Mouse (Mus musculus): ENCODE measurements around the gene Cwc22. TPM values are rescaled to one million over a fixed set of nuclear protein-coding genes. Genes with fewer than 3 reads are reported as not detected.
"Not testable (repeated sequence)": the region's sequence is repeated elsewhere in the genome, so short reads cannot be mapped to it uniquely, and the experiment has no call there.

The Cwc22 gene
- polyA plus RNA-seq, 1 experiment from 2014 or later = 54.0 TPM

DNA sequence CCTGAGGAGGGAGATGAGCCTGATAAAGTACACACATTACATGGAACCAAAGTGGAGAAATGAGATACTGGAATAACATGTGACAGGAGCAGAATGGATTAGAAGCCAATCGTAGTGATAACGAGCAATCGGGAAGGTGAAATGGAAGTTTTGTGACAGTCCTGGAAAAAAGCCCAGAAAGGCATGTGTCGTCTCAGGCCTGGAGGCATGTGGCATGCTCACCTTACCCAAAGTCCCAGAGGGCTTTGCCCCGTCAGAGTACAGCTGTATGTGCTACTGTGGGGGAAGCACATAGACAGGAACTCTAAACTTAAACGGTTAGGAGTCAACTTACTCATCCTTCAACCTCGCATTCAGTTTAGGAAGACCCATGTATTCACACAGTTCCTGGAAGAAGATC lies 41.2 kb downstream of the Cwc22 start:
- Histone ChIP-seq H3K4me3 (ENCODE audit: inconsistent target) (no peak overlapping the region), H3K36me3 (ENCODE audit: inconsistent target) (peaks cover 65% of the 10 kb centered on the region), H3K27ac (no peak overlapping the region), H3K79me2 (ENCODE audit: inconsistent target) (no peaks in the 10 kb centered on the region)
- WGBS (ENCODE audit: missing documents) = 95% methylated on average over 7 of the region's 7 CpGs

DNA sequence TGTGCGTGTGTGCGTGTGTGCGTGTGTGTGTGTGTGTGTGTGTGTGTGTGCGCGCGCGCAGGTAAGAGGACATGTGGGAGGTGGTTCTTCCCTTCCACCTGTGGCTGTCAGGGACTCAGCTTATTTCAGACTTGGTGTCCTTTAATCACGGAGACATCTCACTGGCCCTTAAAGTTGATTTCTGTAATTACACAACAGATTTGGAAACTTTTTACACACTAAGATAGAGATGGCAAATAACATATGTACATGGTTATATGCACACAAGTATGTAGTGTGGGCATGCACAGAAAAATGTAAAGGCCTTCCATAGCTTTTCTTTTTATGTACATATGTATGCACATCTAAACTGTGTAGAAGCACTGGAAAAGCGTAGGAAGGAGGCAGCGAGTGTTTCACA lies 41.7 kb downstream of the Cwc22 start:
- H3K4me3 ChIP-seq (ENCODE audit: inconsistent target) = no peak overlapping the region
- no peak overlapping the region for H3K27ac ChIP-seq
- H3K79me2 ChIP-seq (ENCODE audit: inconsistent target) = no peaks in the 10 kb centered on the region
- 95% methylated on average over 10 of the region's 10 CpGs for WGBS (ENCODE audit: missing documents)
- peaks cover 71% of the 10 kb centered on the region for H3K36me3 ChIP-seq (ENCODE audit: inconsistent target)

DNA sequence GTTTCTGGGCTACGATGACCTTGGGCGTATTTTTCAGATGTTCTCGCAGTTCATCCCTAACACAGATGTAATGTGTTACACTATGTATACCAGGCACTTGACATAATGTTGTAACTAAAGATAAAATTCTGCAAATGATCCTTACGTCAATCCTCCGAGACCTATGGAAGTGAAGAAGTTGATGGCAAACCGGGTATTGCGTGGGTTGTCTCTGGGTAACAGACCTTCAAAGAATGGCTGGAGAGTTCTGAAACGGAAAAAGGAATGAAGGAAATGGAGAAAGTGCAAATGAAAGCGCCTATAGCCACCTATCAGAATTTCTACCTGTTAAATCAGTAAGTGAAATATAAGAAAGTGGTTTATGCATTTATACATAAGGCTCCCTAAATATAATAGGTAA lies 42.2 kb downstream of the Cwc22 start:
- Histone ChIP-seq H3K79me2 (ENCODE audit: inconsistent target) (no peaks in the 10 kb centered on the region), H3K4me3 (ENCODE audit: inconsistent target) (no peak overlapping the region), H3K27ac (no peak overlapping the region), H3K36me3 (ENCODE audit: inconsistent target) (peaks cover 76% of the 10 kb centered on the region)
- WGBS (ENCODE audit: missing documents) = 94% methylated on average over 9 of the region's 9 CpGs

- Histone ChIP-seq H3K79me2 (ENCODE audit: inconsistent target) (no peaks in the 10 kb centered on the region), H3K36me3 (ENCODE audit: inconsistent target) (peaks cover 83% of the 10 kb centered on the region), H3K27ac (no peak overlapping the region), H3K4me3 (ENCODE audit: inconsistent target) (no peak overlapping the region)
- WGBS (ENCODE audit: missing documents) = 100% methylated on average over 3 of the region's 3 CpGs
These were observed 43.1 kb downstream of the Cwc22 start for GRCm38 (mm10) chr2:77903098-77903497.

DNA sequence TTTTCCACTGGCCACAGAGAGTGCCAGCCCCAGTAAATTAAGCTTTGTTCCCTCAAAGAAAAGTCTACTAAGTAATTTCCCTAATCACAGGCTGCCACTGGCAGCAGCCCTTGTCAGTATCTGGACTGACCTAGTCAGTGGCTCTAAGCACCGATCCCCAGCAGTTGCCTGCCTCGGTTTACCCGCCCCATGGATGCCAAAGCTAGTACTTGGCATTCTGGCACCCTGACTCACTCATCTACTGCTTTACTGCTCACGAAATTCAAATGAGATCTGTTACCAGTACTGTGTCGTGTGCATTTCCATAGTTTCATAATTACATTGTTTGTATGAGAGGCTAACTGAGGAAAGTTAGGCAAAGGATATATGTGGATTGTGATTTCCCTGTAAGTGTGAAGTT lies 44.9 kb downstream of the Cwc22 start:
- Histone ChIP-seq H3K79me2 (ENCODE audit: inconsistent target) (no peaks in the 10 kb centered on the region), H3K27ac (no peak overlapping the region), H3K36me3 (ENCODE audit: inconsistent target) (peaks cover 75% of the 10 kb centered on the region), H3K4me3 (ENCODE audit: inconsistent target) (no peak overlapping the region)
- 97% methylated on average over 4 of the region's 5 CpGs for WGBS (ENCODE audit: missing documents)

DNA sequence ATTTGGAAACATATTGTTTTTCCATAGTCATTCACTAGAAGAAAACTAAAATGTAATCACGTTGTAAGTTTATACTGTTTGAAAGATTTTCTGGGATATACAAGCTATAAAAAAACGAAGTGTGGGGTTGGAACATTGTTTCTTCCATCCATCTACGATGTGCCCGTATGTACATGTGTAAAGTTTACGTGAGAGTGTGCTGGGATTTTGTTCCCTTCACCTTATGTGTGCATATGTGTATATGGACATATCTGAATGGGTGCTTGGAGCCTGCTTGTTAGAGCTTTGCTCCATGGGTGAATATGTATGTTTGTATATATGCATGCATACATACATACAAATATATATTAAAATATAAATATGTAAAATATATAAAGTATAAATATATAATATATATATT lies 45.4 kb downstream of the Cwc22 start:
- Histone ChIP-seq H3K4me3 (ENCODE audit: inconsistent target) (no peak overlapping the region), H3K79me2 (ENCODE audit: inconsistent target) (no peaks in the 10 kb centered on the region), H3K27ac (no peak overlapping the region), H3K36me3 (ENCODE audit: inconsistent target) (peaks cover 71% of the 10 kb centered on the region)
- WGBS (ENCODE audit: missing documents) = 95% methylated on average over 5 of the region's 5 CpGs

DNA sequence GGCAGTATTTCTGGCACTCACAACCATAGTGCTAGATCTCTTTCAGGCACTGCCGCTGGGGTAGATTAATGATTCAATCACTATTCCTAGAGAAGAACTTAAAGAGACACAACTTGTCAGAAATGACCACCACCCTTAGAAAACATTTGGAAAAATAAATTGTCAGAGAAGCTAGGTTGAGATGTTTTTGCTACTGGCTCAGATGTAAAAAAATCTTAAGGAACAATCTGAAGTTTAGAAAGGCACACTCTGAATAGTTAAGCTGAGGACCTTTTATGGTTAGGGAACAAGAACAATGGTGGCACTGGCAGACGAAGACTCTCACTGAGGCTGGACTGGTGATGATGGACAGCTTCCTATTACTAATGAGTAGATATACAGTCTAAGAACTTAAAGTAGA lies 46.1 kb downstream of the Cwc22 start:
- H3K36me3 ChIP-seq (ENCODE audit: inconsistent target) = peaks cover 68% of the 10 kb centered on the region
- H3K4me3 ChIP-seq (ENCODE audit: inconsistent target) = no peak overlapping the region
- H3K27ac ChIP-seq = no peak overlapping the region
- 96% methylated on average over 2 of the region's 2 CpGs for WGBS (ENCODE audit: missing documents)
- H3K79me2 ChIP-seq (ENCODE audit: inconsistent target) = no peaks in the 10 kb centered on the region

GRCm38 (mm10) chr2:77898436-77898835 lies 47.7 kb downstream of the Cwc22 start:
- no peaks in the 10 kb centered on the region for H3K79me2 ChIP-seq (ENCODE audit: inconsistent target)
- no peak overlapping the region for H3K4me3 ChIP-seq (ENCODE audit: inconsistent target)
- 100% methylated on average over 2 of the region's 2 CpGs for WGBS (ENCODE audit: missing documents)
- H3K36me3 ChIP-seq (ENCODE audit: inconsistent target) = peaks cover 66% of the 10 kb centered on the region
- H3K27ac ChIP-seq = no peak overlapping the region

GRCm38 (mm10) chr2:77897988-77898387 lies 48.2 kb downstream of the Cwc22 start:
- H3K36me3 ChIP-seq (ENCODE audit: inconsistent target) = peaks cover 62% of the 10 kb centered on the region
- 95% methylated on average over 5 of the region's 5 CpGs for WGBS (ENCODE audit: missing documents)
- no peak overlapping the region for H3K4me3 ChIP-seq (ENCODE audit: inconsistent target)
- H3K27ac ChIP-seq = no peak overlapping the region
- no peaks in the 10 kb centered on the region for H3K79me2 ChIP-seq (ENCODE audit: inconsistent target)

DNA sequence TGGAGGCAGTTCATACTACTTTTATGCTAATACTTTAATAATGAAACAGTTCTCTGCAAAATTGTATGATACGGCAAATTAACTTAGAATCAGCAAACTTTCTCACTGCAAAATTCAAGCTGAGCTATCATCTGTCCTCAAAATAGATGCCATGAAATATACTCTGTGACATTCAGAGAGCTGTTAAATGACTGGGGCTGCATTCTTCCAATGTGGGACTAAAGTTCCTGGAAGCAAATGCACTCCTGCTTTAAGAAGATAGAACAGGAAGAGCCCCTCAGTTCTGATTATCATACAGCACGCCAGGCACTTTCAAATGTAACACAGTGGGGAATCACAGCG lies 48.6 kb downstream of the Cwc22 start:
- Histone ChIP-seq H3K79me2 (ENCODE audit: inconsistent target) (no peaks in the 10 kb centered on the region), H3K36me3 (ENCODE audit: inconsistent target) (peaks cover 59% of the 10 kb centered on the region), H3K4me3 (ENCODE audit: inconsistent target) (no peak overlapping the region), H3K27ac (no peak overlapping the region)
- WGBS (ENCODE audit: missing documents) = 94% methylated on average over 3 of the region's 3 CpGs

DNA sequence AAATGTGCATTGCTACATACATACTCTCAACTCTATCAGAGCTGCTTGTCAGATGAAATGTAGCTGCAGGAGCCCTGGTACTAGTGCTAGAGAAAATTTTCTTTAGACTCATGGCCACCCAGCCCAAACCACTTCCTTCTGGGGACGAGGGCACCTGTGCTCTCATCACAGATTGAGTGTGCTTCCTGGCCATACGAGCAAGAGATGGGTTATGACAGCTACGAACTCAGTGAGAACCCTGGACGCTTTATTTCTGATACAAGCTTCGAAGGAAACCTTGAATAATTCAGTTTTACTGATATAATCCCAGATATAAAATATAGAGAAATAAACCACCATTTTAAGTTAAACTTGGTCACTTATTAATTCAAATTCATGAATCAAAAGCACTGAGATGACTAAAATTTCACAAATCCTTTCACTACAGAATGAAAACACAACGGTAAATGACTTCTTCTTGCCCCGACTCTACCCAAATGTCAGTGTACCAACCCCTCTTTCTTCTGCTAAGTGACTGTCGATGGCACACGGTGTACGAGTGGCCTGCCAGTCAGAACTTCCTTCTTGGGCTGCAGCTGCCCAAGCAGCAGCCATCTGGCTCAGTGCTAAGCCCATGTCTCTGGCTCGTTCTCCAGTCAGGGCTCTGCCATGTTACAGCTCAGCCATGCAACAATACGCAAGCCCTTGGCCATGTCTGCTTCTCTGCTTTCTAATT lies 49.2 kb downstream of the Cwc22 start:
- Histone ChIP-seq H3K36me3 (ENCODE audit: inconsistent target) (peaks cover 59% of the 10 kb centered on the region), H3K4me3 (ENCODE audit: inconsistent target) (no peak overlapping the region), H3K27ac (no peak overlapping the region), H3K79me2 (ENCODE audit: inconsistent target) (no peaks in the 10 kb centered on the region)
- WGBS (ENCODE audit: missing documents) = 85% methylated on average over 12 of the region's 12 CpGs

- 98% methylated on average over 13 of the region's 16 CpGs for WGBS (ENCODE audit: missing documents)
- not testable (repeated sequence) for H3K4me3 ChIP-seq (ENCODE audit: inconsistent target)
- H3K36me3 ChIP-seq (ENCODE audit: inconsistent target) = peaks cover 53% of the 10 kb centered on the region
These were observed 50.1 kb downstream of the Cwc22 start for GRCm38 (mm10) chr2:77895906-77896570.

DNA sequence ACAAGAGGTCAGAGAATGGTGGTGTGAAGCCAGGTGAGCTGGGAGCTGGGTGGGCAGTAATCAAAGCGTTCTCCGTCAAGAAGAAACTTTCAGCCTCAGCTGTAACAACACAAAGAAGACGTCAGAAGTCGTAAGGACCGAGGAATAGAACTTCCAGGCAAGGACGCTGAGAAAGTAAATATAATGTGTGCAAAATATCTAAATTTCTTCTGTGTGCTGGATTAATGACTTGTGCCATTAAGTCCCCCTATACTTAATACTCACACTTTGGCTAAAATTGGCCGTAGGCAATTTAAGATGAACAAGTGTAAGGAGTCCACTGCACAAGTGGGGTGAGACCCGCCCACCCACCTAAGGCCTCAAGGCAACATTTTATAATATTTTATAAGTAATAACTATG lies 51.3 kb downstream of the Cwc22 start:
- Histone ChIP-seq H3K79me2 (ENCODE audit: inconsistent target) (no peaks in the 10 kb centered on the region), H3K36me3 (ENCODE audit: inconsistent target) (peaks cover 46% of the 10 kb centered on the region), H3K4me3 (ENCODE audit: inconsistent target) (no peak overlapping the region), H3K27ac (no peak overlapping the region)
- WGBS (ENCODE audit: missing documents) = 94% methylated on average over 8 of the region's 8 CpGs

More at GRCm38 (mm10) chr2:77895906-77896570, 50.1 kb downstream of the Cwc22 start:
- not testable (repeated sequence) for H3K79me2 ChIP-seq (ENCODE audit: inconsistent target); H3K27ac ChIP-seq

- Histone ChIP-seq H3K4me3 (ENCODE audit: inconsistent target) (no peak overlapping the region), H3K27ac (no peak overlapping the region), H3K79me2 (ENCODE audit: inconsistent target) (no peaks in the 10 kb centered on the region), H3K36me3 (ENCODE audit: inconsistent target) (peaks cover 32% of the 10 kb centered on the region)
- 98% methylated on average over 8 of the region's 8 CpGs for WGBS (ENCODE audit: missing documents)
These were observed 52.7 kb downstream of the Cwc22 start for GRCm38 (mm10) chr2:77893505-77893904.

- H3K79me2 ChIP-seq (ENCODE audit: inconsistent target) = no peaks in the 10 kb centered on the region
- WGBS (ENCODE audit: missing documents) = 96% methylated on average over 4 of the region's 4 CpGs
- peaks cover 23% of the 10 kb centered on the region for H3K36me3 ChIP-seq (ENCODE audit: inconsistent target)
These were observed 53.6 kb downstream of the Cwc22 start for GRCm38 (mm10) chr2:77892573-77892972.

More at GRCm38 (mm10) chr2:77892573-77892972, 53.6 kb downstream of the Cwc22 start:
- H3K4me3 ChIP-seq (ENCODE audit: inconsistent target) = no peak overlapping the region
- no peak overlapping the region for H3K27ac ChIP-seq

Measured in macrophage (primary cell).